Mouse (Mus musculus): ENCODE results near the gene Ubxn11. TPM values are rescaled to one million over a fixed set of nuclear protein-coding genes. Genes with fewer than 3 reads are reported as not detected.

Ubxn11 gene
- 10.4 and 11.5 TPM in 2 replicates for polyA plus RNA-seq (2016; fragmentation: Nextera tagmentation; extraction: Ambion mirVana)

GRCm38 (mm10) chr4:134101979-134102741, at the start of gene Ubxn11:
Ubxn11 (plus strand) TSS chr4:134102570.
- ATAC-seq (ENCODE audit: insufficient number of reproducible peaks, insufficient read depth, low FRiP score, low TSS enrichment) = peak; percentile 92
- Histone ChIP-seq H3K4me1 (0 out of 2 replicates have a peak, but pooled peaks cover 2% of the 10 kb centered on the region), H3K27ac (no peak within 1 kb of the TSS), H3K4me2 (replicated peaks) (peak within 1 kb of the TSS; percentile 80), H3K9me3 (no peaks in the 10 kb centered on the region), H3K4me3 (peak within 1 kb of the TSS; percentile 81), H3K9ac (peak within 1 kb of the TSS; percentile 72), H3K36me3 (no peaks in the 10 kb centered on the region), H3K27me3 (no peaks in the 10 kb centered on the region)
- 17% methylated on average over 34 of the region's 34 CpGs for WGBS

- WGBS = 93% methylated on average over 3 of the region's 3 CpGs
- ATAC-seq (ENCODE audit: insufficient number of reproducible peaks, insufficient read depth, low FRiP score, low TSS enrichment) = no peak
- Histone ChIP-seq H3K9ac (no peak within 1 kb of the TSS), H3K4me1 (0 out of 2 replicates have a peak, but pooled peaks cover 3% of the 10 kb centered on the region), H3K4me3 (no peak within 1 kb of the TSS), H3K27me3 (no peaks in the 10 kb centered on the region), H3K4me2 (replicated peaks) (no peak within 1 kb of the TSS), H3K9me3 (no peaks in the 10 kb centered on the region), H3K27ac (no peak within 1 kb of the TSS), H3K36me3 (no peaks in the 10 kb centered on the region)
Observed at GRCm38 (mm10) chr4:134053538-134053937, 48.8 kb upstream of the Ubxn11 start, which contains the start of gene Zfp683. Zfp683 (plus strand) TSS chr4:134053838.

GRCm38 (mm10) chr4:134058166-134058715, 44.1 kb upstream of the Ubxn11 start:
- Histone ChIP-seq H3K27me3 (peaks cover 18% of the 10 kb centered on the region), H3K4me1 (no peaks in the 10 kb centered on the region), H3K9me3 (no peaks in the 10 kb centered on the region), H3K36me3 (no peaks in the 10 kb centered on the region), H3K9ac (no peak overlapping the region), H3K4me2 (replicated peaks) (0 out of 2 replicates have a peak overlapping the region, but pooled peaks have one; percentile 12), H3K4me3 (no peak overlapping the region), H3K27ac (no peak overlapping the region)
- WGBS = 36% methylated on average over 14 of the region's 14 CpGs
- ATAC-seq (ENCODE audit: insufficient number of reproducible peaks, insufficient read depth, low FRiP score, low TSS enrichment) = no peak

- Histone ChIP-seq H3K9ac (no peak overlapping the region), H3K4me2 (replicated peaks) (no peak overlapping the region), H3K27me3 (peaks cover 18% of the 10 kb centered on the region), H3K9me3 (no peaks in the 10 kb centered on the region), H3K4me3 (no peak overlapping the region), H3K36me3 (no peaks in the 10 kb centered on the region), H3K4me1 (no peaks in the 10 kb centered on the region), H3K27ac (no peak overlapping the region)
- ATAC-seq (ENCODE audit: insufficient number of reproducible peaks, insufficient read depth, low FRiP score, low TSS enrichment) = no peak
- 78% methylated on average over 6 of the region's 6 CpGs for WGBS
Observed at GRCm38 (mm10) chr4:134058908-134059307, 43.5 kb upstream of the Ubxn11 start.

GRCm38 (mm10) chr4:134060135-134060865, 42.1 kb upstream of the Ubxn11 start, which contains the start of gene Crybg2:
Crybg2 (plus strand) TSS chr4:134060815.
- Histone ChIP-seq H3K9ac (no peak within 1 kb of the TSS), H3K4me3 (no peak within 1 kb of the TSS), H3K4me1 (no peaks in the 10 kb centered on the region; the same call in 1 of the 2 replicates), H3K27me3 (peaks cover 26% of the 10 kb centered on the region), H3K36me3 (no peaks in the 10 kb centered on the region), H3K27ac (no peak within 1 kb of the TSS), H3K9me3 (no peaks in the 10 kb centered on the region), H3K4me2 (replicated peaks) (no peak within 1 kb of the TSS)
- WGBS = 47% methylated on average over 28 of the region's 28 CpGs
- no peak for ATAC-seq (ENCODE audit: insufficient number of reproducible peaks, insufficient read depth, low FRiP score, low TSS enrichment)

DNA sequence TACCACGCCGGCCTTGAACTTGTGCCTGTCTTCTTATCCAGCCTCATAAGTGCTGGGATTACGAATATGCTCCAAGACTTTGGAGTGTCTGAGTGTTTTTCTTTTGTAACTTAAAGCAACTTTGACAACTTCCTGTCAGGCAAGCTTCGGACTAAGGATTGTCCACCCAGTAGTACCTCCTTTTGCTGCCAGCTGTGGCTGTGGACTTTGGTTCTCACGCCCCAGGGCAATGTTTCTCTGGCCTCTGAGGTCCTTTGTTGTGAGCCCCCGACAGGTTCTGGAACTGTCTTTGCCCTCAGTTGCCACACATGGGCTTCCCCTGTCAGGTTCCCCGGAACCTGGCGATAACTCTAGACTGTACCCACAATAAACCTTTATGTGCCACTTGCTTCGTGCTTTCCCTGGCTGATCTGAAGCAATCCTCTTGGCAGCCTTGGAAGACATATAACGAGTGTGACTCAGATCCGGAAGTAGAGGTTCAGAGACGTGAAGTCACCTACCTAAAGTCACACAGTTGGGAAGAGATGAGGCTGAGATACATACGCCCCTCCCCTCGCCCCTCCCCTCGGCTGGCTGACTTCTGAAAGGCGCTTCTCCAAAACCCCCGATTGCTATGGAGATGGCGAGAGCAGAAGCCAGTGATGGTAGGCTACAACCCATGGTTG, 41.1 kb upstream of the Ubxn11 start:
- Histone ChIP-seq H3K4me2 (replicated peaks) (no peak overlapping the region), H3K9ac (no peak overlapping the region), H3K27ac (no peak overlapping the region), H3K9me3 (no peaks in the 10 kb centered on the region), H3K36me3 (no peaks in the 10 kb centered on the region), H3K4me1 (no peaks in the 10 kb centered on the region; the same call in 1 of the 2 replicates), H3K4me3 (no peak overlapping the region), H3K27me3 (peaks cover 34% of the 10 kb centered on the region)
- WGBS = 56% methylated on average over 18 of the region's 18 CpGs
- no peak for ATAC-seq (ENCODE audit: insufficient number of reproducible peaks, insufficient read depth, low FRiP score, low TSS enrichment)

GRCm38 (mm10) chr4:134061944-134062446, 40.4 kb upstream of the Ubxn11 start:
- H3K27me3 ChIP-seq = peaks cover 40% of the 10 kb centered on the region
- no peak overlapping the region for H3K9ac ChIP-seq
- no peak overlapping the region for H3K4me3 ChIP-seq
- ATAC-seq (ENCODE audit: insufficient number of reproducible peaks, insufficient read depth, low FRiP score, low TSS enrichment) = 0 out of 2 replicates have a peak, but pooled peaks have one; percentile 25
- H3K4me2 ChIP-seq (replicated peaks) = no peak overlapping the region
- H3K36me3 ChIP-seq = no peaks in the 10 kb centered on the region
- no peak overlapping the region for H3K27ac ChIP-seq
- H3K9me3 ChIP-seq = no peaks in the 10 kb centered on the region
- WGBS = 49% methylated on average over 8 of the region's 8 CpGs
- no peaks in the 10 kb centered on the region; the same call in 1 of the 2 replicates for H3K4me1 ChIP-seq

- no peak overlapping the region for H3K27ac ChIP-seq
- H3K36me3 ChIP-seq = no peaks in the 10 kb centered on the region
- no peak overlapping the region for H3K4me3 ChIP-seq
- no peaks in the 10 kb centered on the region; the same call in 1 of the 2 replicates for H3K4me1 ChIP-seq
- no peak for ATAC-seq (ENCODE audit: insufficient number of reproducible peaks, insufficient read depth, low FRiP score, low TSS enrichment)
- no peak overlapping the region for H3K4me2 ChIP-seq (replicated peaks)
- H3K9ac ChIP-seq = no peak overlapping the region
- peaks cover 40% of the 10 kb centered on the region for H3K27me3 ChIP-seq
- no peaks in the 10 kb centered on the region for H3K9me3 ChIP-seq
- 64% methylated on average over 7 of the region's 8 CpGs for WGBS
Observed at GRCm38 (mm10) chr4:134062561-134062960, 39.8 kb upstream of the Ubxn11 start.

- Histone ChIP-seq H3K27me3 (peaks cover 32% of the 10 kb centered on the region), H3K4me3 (no peak overlapping the region), H3K9me3 (no peaks in the 10 kb centered on the region), H3K4me1 (no peaks in the 10 kb centered on the region; the same call in 1 of the 2 replicates), H3K27ac (no peak overlapping the region), H3K36me3 (no peaks in the 10 kb centered on the region), H3K9ac (no peak overlapping the region; the same call in 1 of the 2 replicates), H3K4me2 (replicated peaks) (peak overlapping the region; percentile 22)
- WGBS = 19% methylated on average over 23 of the region's 23 CpGs
- ATAC-seq (ENCODE audit: insufficient number of reproducible peaks, insufficient read depth, low FRiP score, low TSS enrichment) = no peak
Observed at GRCm38 (mm10) chr4:134065431-134066004, 36.9 kb upstream of the Ubxn11 start.

- no peak overlapping the region for H3K9ac ChIP-seq
- no peak for ATAC-seq (ENCODE audit: insufficient number of reproducible peaks, insufficient read depth, low FRiP score, low TSS enrichment)
- 93% methylated on average over 8 of the region's 8 CpGs for WGBS
- H3K9me3 ChIP-seq = no peaks in the 10 kb centered on the region
- H3K36me3 ChIP-seq = no peaks in the 10 kb centered on the region
- no peak overlapping the region for H3K4me2 ChIP-seq (replicated peaks)
- no peak overlapping the region for H3K27ac ChIP-seq
- H3K4me3 ChIP-seq = no peak overlapping the region
- H3K27me3 ChIP-seq = peaks cover 25% of the 10 kb centered on the region
- H3K4me1 ChIP-seq = no peaks in the 10 kb centered on the region; the same call in 1 of the 2 replicates
Observed at GRCm38 (mm10) chr4:134067383-134067782, 35.0 kb upstream of the Ubxn11 start.

All from embryonic facial prominence, embryonic 12.5 days (tissue).